Mouse (Mus musculus) kidney, adult 11 months (tissue): ENCODE measurements around the gene Rexo4.

ENCODE experiments used
- DNase-seq: peaks from one replicate; pipeline ENCODE4 v3.0.0; 2022

The Rexo4 gene

GRCm38 (mm10) chr2:26963923-26964723 lies at the start of gene Rexo4:
Gene Rexo4 (minus strand): TSS chr2:26964386.
- peak; percentile 90 for DNase-seq

GRCm38 (mm10) chr2:27009714-27010244 lies 45.6 kb upstream of the Rexo4 start, which contains the start of gene Cacfd1:
Gene Cacfd1 (plus strand): TSS chr2:27009926.
- DNase-seq, result peak; percentile 89

- no peak for DNase-seq
These were observed 43.5 kb upstream of the Rexo4 start for GRCm38 (mm10) chr2:27007701-27008100.

- no peak for DNase-seq
These were observed 42.1 kb upstream of the Rexo4 start for GRCm38 (mm10) chr2:27006255-27006654.

GRCm38 (mm10) chr2:26997993-26998392 lies 33.8 kb upstream of the Rexo4 start:
- no peak for DNase-seq

GRCm38 (mm10) chr2:26997498-26997897 lies 33.3 kb upstream of the Rexo4 start:
- no peak for DNase-seq

GRCm38 (mm10) chr2:26993936-26994335 lies 29.8 kb upstream of the Rexo4 start:
- no peak for DNase-seq

- no peak for DNase-seq
These were observed 20.5 kb upstream of the Rexo4 start for GRCm38 (mm10) chr2:26984640-26985039.

GRCm38 (mm10) chr2:26984179-26984578 lies 20.0 kb upstream of the Rexo4 start:
- no peak for DNase-seq

- DNase-seq, result no peak
These were observed 16.2 kb upstream of the Rexo4 start for GRCm38 (mm10) chr2:26980361-26980760.

- DNase-seq, result no peak
These were observed 9.8 kb upstream of the Rexo4 start for GRCm38 (mm10) chr2:26973960-26974359.

- no peak for DNase-seq
These were observed 8.9 kb upstream of the Rexo4 start, which contains the start of gene Adamts13 for GRCm38 (mm10) chr2:26973116-26973515. Gene Adamts13 (plus strand): TSS chr2:26973416.

- DNase-seq, result no peak
These were observed 3.1 kb upstream of the Rexo4 start for GRCm38 (mm10) chr2:26967262-26967661.

- DNase-seq, result no peak
These were observed 661 bp upstream of the Rexo4 start for GRCm38 (mm10) chr2:26964724-26965370.

- DNase-seq, result peak; percentile 24
These were observed 3.4 kb downstream of the Rexo4 start for GRCm38 (mm10) chr2:26960756-26961155.

- DNase-seq, result no peak
These were observed 6.7 kb downstream of the Rexo4 start for GRCm38 (mm10) chr2:26957488-26957859.

GRCm38 (mm10) chr2:26956811-26957487 lies 7.2 kb downstream of the Rexo4 start:
- peak; percentile 40 for DNase-seq

- no peak for DNase-seq
These were observed 9.3 kb downstream of the Rexo4 start for GRCm38 (mm10) chr2:26954735-26955395.

GRCm38 (mm10) chr2:26952866-26953265 lies 11.3 kb downstream of the Rexo4 start:
- no peak for DNase-seq

- no peak for DNase-seq
These were observed 12.0 kb downstream of the Rexo4 start for GRCm38 (mm10) chr2:26952193-26952592.

- DNase-seq, result no peak
These were observed 12.8 kb downstream of the Rexo4 start for GRCm38 (mm10) chr2:26951346-26951905.

- DNase-seq, result no peak
These were observed 13.8 kb downstream of the Rexo4 start for GRCm38 (mm10) chr2:26950411-26950810.
